Mouse (Mus musculus): ENCODE measurements at regions not wholly inside any gene's neighbourhood (a gene's known extent, or its start where the extent isn't known, plus 50 kb on each side); places are given as distances from the start of the nearest gene placed in this dataset.
"Not testable (repeated sequence)": the region's sequence is repeated elsewhere in the genome, so short reads cannot be mapped to it uniquely, and the experiment has no call there.

DNA sequence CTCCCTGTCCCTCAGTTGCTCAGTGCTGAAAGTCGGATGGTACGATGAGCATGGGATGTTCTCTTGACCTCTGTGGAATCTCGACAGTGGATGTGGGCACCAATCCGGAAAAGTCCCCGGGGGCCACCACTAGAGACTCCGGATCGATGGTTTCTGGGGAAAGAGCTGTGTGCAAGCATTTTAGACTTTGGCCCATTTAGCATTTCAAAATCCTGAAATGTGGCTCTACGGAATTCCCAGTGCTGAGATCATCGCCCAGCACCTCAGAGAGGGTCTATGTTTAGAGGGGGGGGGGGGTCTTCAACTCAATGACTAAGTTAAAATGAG lies 68.6 kb downstream of the Tomm20 start:
- DNase-seq = no peak

DNA sequence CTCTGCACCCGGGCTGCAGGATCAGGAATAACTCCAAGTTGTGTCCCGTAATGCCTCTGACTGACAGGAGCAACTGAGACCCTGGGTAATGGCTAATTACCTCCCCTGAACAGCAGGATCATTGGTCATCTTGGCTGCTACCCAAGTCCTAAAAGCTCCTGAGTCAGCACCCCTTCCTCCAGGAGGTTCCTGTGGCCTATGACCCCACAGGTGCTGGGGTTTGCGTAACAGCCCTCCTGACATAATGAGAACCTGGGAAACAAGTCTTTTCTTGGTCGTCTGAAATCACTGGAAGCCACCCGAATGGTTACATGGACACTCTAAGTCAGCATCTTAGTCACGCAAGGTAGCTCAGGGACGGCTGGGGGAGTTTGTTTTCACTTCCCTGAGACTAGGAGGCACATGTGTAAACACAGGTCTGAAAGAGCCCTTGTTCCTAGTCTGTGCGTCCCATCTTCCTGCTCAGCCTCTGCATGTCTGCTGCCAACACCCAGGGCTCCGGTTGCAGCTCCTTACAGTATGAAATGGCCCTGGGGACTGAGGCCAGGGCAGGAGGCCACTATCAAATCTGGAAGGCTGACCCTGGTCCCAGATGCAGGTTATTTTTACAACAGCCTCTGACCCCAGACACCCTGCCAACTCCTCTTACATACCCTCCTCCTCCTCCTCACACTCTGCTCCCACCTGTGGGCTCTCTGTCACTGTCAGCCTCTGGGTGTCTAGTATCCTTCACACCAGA lies 69.2 kb downstream of the Tomm20 start:
- no peak for DNase-seq

GRCm38 (mm10) chr8:126875491-126876155 lies 70.0 kb downstream of the Tomm20 start:
- no peak for DNase-seq

GRCm38 (mm10) chr8:126874846-126875245 lies 70.8 kb downstream of the Tomm20 start:
- DNase-seq = no peak

DNA sequence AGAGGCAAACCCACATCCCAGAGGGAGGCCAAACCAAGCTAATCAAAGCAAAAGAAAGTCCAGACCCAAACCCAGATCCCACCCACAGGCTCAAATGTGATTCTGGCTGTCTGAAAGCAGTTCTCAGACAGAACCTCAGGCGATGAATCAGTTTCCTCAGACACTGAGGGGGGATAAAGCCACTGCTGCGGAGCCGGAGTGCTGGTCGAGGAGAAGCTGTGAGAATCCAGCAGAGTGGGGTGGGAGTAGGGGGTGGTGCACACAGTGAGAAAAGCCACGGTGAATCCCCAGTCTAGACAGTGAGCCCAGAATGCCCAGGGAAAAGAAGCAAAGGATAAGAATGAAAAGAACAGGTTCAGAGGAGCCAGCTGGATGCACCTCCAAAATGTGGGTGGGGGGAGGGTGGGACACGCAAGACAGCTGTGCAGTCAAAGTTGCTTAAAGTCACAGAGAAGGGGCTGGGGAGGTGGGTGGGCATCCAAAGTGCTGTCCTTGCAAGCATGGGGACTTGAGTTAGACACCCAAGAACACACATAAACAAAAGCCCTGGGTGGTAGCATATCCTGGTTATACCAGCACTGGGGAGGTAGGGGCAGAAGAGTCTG lies 71.4 kb downstream of the Tomm20 start:
- no peak for DNase-seq

DNA sequence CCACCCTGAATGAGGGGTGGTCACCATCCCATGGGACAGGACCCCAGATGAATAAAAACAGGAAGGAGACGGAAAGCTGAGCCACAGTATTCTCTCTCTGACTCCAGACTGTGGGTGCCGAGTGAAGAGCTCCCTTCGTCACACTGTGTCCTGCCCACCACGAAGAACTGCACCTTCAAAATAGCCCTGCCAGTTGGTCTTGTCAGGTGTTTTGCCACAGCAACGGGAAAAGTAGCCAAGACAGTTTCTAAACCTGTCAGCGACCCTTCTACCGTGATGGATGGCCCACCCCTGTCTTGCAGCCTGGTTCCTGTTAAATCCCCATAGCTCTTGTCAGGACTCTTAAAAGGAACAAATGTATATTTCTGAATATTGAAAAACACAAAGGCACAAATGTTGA lies 72.3 kb downstream of the Tomm20 start:
- no peak for DNase-seq

DNA sequence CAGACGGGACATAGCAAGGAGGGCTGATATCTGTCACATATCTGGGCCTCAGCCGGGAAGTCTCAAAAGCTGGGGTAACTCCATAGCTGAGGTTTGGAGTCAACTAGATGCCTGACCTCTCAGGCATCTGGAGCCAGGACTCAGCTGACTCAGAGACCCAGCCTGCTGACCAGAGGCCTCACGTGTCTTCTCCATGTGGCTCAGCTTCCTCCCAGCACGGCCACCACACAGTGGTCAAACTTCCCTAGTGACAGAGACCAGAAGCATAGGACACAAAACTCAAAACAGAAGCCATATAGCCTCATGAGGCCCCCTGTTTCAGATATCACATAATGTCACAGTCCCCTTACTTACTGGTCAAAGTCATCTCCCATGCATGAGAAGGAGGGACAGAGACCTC lies 73.1 kb downstream of the Tomm20 start:
- no peak for DNase-seq

- DNase-seq = no peak
Observed at GRCm38 (mm10) chr8:126872133-126872532, 73.5 kb downstream of the Tomm20 start.

DNA sequence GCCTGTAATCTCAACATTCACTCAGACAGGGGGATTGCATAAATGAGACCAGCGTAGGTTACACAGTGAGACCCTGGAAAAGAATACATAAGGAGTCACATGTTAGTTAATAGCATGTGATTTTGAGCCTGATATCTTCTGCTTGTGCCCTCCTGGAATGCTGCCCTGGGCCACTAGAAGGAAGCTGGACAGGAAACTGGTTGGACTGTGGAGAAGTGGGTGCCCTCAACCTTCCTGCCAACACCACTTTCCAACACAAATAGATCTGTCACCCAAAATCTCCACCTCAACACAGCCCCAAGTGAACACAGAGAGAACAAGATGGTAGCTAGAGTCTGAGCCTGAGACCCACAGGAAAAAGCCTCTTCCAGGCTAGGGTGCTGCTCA lies 76.2 kb downstream of the Tomm20 start:
- no peak for DNase-seq

- no peak for DNase-seq
Observed at GRCm38 (mm10) chr8:126868831-126869463, 76.7 kb downstream of the Tomm20 start.

DNA sequence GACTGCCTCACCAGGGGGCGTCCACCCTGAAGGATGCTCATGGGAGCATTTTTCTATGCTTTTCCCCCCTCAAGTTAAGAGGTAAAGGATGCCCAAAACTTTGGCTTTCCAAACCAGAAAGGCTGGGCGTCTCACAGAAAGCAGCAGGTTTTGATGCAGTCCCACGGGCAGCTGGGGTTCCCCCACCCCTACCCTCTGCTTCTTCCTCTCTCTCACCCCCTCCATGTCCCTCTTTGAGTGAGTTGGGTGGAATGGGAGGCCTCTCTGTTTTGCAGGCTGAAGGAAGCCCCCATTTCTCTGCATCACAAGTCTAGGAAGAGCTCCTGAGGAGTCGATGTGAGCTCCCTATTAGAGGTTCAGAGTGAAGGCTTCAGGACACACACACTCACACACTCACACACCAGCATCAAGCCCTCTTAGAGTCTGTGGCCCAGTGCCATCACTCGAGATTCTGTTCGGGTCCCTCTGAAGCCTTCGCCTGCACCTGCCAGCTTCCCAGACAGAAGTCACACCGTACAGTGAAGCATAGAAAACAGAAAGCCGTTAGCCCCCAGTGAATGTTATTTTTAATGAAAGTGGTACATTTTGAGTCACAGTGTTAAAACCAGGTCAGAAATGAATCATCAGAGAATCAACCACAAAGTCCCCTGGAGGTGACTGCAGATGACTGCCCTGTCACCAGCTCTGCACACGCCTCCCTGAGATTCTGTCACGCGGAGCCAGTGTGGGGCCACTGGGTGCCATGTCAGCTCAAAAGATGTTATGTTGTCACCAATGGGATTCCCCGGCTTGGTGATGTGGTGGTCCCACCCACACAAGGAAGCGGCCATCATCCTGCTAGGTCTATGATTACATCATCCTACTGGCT lies 78.3 kb downstream of the Tomm20 start:
- DNase-seq = no peak

- no peak for DNase-seq
Observed at GRCm38 (mm10) chr8:126864314-126864948, 81.2 kb downstream of the Tomm20 start.

GRCm38 (mm10) chr8:126863661-126864060 lies 82.0 kb downstream of the Tomm20 start:
- DNase-seq = not testable (repeated sequence)

DNA sequence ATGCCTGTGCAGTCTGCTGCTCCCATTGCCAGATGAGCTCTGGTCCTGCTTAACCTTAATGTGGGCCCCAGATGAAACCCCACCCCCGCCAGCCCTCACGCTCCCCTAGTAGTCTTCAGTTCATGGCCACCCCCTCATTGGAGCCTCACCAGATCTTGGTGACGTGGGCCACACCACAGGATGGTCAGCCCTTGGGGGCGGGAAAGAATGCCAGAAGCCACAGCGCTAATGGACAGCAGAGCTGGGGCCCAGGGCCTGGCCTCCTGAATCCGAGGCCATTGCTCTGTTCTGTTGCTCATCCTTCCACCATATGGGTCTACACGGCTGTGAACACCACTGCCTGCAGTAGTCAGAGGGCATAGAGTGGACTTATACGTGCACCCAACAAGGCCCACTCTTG lies 83.9 kb downstream of the Tomm20 start:
- DNase-seq = no peak

GRCm38 (mm10) chr8:126860630-126861029 lies 85.0 kb downstream of the Tomm20 start:
- DNase-seq = no peak

- no peak for DNase-seq
Observed at GRCm38 (mm10) chr8:126859706-126860424, 85.8 kb downstream of the Tomm20 start.

- DNase-seq = no peak
Observed at GRCm38 (mm10) chr8:126857307-126858203, 88.1 kb downstream of the Tomm20 start.

GRCm38 (mm10) chr8:126855914-126856313 lies 89.7 kb downstream of the Tomm20 start:
- DNase-seq = no peak

GRCm38 (mm10) chr8:126855056-126855609 lies 90.5 kb downstream of the Tomm20 start:
- DNase-seq = no peak

All from cerebellum, postnatal 25 days (tissue).